Mouse (Mus musculus) lung, adult 2 months (tissue): ENCODE measurements around the gene Musk. TPM values are rescaled to one million over a fixed set of nuclear protein-coding genes. Genes with fewer than 3 reads are reported as not detected.

ENCODE experiments used
- DNase-seq: peaks from one replicate; pipeline ENCODE4 v3.0.0; 2022
- H3K4me1 ChIP-seq: fragments of 200-500 bp; 2 replicates; pipeline ENCODE4 v1.6.1; 2011; ENCODE audit warnings: low read length; ENCODE audit not compliant: control insufficient read depth, insufficient read depth
- H3K4me3 ChIP-seq: fragments of 200-500 bp; replicated peaks from 2 replicates; pipeline ENCODE3; 2011; ENCODE audit warnings: low read depth, mild to moderate bottlenecking, control low read depth, low read length; ENCODE audit errors: extremely low read depth
- CTCF ChIP-seq: fragments of 200-500 bp; IDR thresholded peaks from 2 replicates; pipeline ENCODE4 v1.5.1; 2011; ENCODE audit warnings: mild to moderate bottlenecking, low read length, control low read depth; ENCODE audit not compliant: insufficient read depth
- POLR2A ChIP-seq: fragments of 200-500 bp; IDR thresholded peaks from 2 replicates; pipeline ENCODE4 v1.6.1; 2011; ENCODE audit warnings: low read depth, mild to moderate bottlenecking, control low read depth, low read length, borderline replicate concordance; ENCODE audit errors: extremely low read depth
- WGBS: fragments of 180-500 bp; shearing (Covaris S2); methylation state at CpG from one replicate; pipeline ENCODE4 v1.1.7; 2018; 5-methylcytosine and 5-hydroxymethylcytosine counted together
- polyA plus RNA-seq: library from polyadenylated mRNA; depleted of rRNA; stranded (reverse); fragments of >200 nt; gene quantifications from 2 replicates; pipeline ENCODE4 v1.2.3, GENCODE M21; 2012; rRNA removed

The Musk gene
- polyA plus RNA-seq, 1 experiment: 1.1 TPM

DNA sequence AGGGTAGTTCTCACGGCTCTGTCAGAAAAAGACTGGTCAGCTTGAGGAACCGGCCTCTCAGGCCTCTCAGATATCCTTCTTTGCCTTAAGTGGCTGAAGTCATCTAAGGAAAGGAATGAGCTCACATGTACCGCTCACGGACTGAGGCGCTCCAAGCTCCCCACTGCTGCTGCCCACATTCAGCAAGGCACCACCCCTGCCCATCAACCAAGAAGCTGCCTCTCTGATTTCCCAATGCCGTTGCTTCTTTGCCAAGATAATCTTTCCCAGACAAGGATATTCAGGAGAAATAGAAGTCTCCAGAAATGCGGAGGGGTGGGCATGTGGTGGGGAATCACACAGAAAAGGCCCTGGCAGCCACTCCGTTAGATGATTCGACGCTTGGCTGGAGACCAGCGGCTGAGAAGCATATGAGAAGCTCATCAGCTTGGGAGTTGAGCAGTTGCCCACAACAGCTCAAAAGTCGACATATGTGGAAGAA is 115.1 kb downstream of the Musk start:
- DNase-seq: no peak
- WGBS: 63% methylated on average over 12 of the region's 12 CpGs
- TF ChIP-seq CTCF (no peak), POLR2A (no peak)
- no peaks in the 10 kb centered on the region for H3K4me1 ChIP-seq
- H3K4me3 ChIP-seq: no peak overlapping the region

- no peak for DNase-seq
- H3K4me1 ChIP-seq: no peaks in the 10 kb centered on the region
- no peak overlapping the region for H3K4me3 ChIP-seq
- WGBS: 50% methylated on average over 4 of the region's 4 CpGs
- TF ChIP-seq POLR2A: no peak
- TF ChIP-seq CTCF: no peak
Observed at GRCm38 (mm10) chr4:58401973-58402501, 116.3 kb downstream of the Musk start.

DNA sequence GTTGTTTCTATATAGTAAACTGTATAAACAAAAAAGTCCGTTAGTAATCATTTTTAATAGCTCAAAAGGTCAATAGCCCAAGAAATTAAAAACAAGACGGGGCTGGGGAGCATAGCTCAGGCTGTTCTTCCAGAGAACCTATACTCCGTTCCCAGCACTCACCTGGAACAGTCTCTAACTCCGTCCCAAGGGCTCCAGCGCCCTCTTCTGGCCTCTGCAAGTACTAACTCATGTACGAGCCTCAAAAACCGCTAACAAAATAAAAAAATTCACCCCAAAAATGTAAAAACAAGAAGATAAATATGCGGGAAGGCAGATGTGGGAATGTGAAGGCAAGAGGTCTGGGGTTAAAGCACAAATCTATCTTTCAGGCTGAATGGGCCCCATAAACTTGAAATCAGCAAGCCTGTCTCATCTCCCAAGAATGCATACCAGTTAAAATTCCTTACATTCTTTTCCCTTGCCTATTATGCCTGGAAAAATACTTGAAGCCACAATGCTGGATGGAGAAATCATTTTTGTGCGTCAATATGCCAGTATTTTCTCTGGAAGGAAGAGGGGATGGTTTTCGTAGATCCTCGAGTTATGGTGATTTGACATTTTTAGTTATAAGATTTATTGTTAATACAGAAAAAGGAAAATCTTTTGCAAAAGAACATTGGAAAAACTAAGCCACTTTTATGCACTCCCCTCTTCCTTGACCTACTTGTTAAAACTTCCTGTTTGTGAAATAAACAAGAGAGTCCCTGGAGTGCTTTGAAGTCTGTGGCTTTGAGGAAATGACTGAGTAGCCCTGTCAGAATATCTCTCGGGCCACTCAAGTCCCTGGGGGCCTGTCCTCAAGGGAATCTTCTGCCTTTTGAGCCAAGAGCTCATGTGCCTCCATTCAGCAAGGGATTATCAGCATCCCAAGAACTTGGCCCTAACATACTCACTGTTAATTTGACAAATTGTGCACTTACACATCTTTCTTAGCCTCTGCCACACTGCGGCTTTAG is 127.7 kb downstream of the Musk start:
- TF ChIP-seq CTCF: no peak
- no peak for TF ChIP-seq POLR2A
- WGBS: 62% methylated on average over 13 of the region's 13 CpGs
- no peak for DNase-seq
- Histone ChIP-seq H3K4me3 (no peak overlapping the region), H3K4me1 (no peaks in the 10 kb centered on the region)

DNA sequence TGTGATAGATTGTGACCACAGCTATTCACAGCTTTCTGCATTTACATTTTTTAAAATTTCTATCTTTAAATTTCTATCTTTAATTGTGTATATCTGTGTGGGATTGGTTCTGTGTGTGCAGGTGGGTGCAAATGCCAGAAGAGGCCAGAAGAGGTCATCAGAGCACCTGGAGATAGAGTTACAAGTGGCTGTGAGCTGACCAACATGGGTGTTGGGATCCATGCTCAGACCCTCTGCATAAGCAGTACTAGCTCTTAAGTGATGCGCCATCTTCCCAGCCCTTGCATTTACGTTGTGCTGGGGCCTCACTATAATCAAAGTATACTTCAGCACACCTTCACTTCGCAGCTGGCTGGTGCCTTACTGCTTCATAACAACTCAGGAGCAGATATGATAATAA is 129.8 kb downstream of the Musk start:
- 91% methylated on average over 3 of the region's 3 CpGs for WGBS
- DNase-seq: no peak
- TF ChIP-seq POLR2A (no peak), CTCF (no peak)

GRCm38 (mm10) chr4:58417319-58417718 is 131.6 kb downstream of the Musk start:
- Histone ChIP-seq H3K4me1 (no peaks in the 10 kb centered on the region), H3K4me3 (no peak overlapping the region)
- TF ChIP-seq CTCF: no peak
- no peak for TF ChIP-seq POLR2A
- 50% methylated on average over 4 of the region's 4 CpGs for WGBS
- DNase-seq: no peak

More for the DNA sequence above, 129.8 kb downstream of the Musk start:
- Histone ChIP-seq H3K4me3 (no peak overlapping the region), H3K4me1 (no peaks in the 10 kb centered on the region)

GRCm38 (mm10) chr4:58419225-58419624 is 133.5 kb downstream of the Musk start:
- no peak for TF ChIP-seq POLR2A
- TF ChIP-seq CTCF: no peak
- WGBS: 18% methylated on average over 5 of the region's 5 CpGs
- no peak for DNase-seq
- no peak overlapping the region for H3K4me3 ChIP-seq
- H3K4me1 ChIP-seq: no peaks in the 10 kb centered on the region

DNA sequence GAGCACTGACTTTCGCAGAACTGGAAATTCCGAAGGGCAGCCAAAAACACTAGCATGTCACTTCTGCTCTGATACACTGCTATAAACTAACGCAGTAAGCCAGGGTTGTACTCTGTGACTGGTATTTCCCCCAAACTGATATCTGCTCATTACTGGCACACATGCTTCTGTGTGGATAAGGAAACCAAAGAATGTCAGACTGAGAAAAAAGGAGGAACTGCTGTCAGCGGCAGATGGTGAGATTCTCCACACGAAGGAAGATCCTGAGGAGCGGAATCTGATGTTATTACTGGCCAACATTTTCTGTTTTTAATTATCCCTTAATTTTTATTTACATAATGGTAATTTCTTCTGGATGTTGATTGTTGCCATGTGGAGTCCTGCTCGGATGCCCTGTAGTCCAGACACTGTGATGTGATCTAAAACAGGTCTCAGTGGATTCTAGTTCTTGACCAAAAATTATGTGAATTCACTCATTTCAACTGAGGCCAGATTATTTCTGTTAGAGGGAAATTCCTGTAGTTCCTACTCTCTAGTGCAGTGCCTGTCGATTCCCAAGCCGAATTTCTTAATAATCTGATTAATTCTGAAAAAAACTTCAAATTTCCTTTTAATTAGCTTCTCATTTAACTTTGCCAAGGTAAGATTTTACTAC is 137.6 kb downstream of the Musk start:
- Histone ChIP-seq H3K4me3 (no peak overlapping the region), H3K4me1 (no peaks in the 10 kb centered on the region)
- no peak for DNase-seq
- TF ChIP-seq POLR2A: no peak
- WGBS: 55% methylated on average over 9 of the region's 9 CpGs

Other genes with a start within 250 kb of the Musk start
- gene Svep1, start 79.1 kb upstream of the Musk start, polyA plus RNA-seq: 13.7 and 20.0 TPM in 2 replicates